Mouse (Mus musculus) urinary bladder, postnatal 4 days (tissue): ENCODE results near the gene Fam196a.

Source experiments
- DNase-seq, 2 experiments: peaks; one replicate each; pipeline ENCODE4 v3.0.0; 2021 to 2022; ENCODE audit warnings: low spot score in 2 of 2

Fam196a gene

GRCm38 (mm10) chr7:134937927-134938609 lies at the start of gene Fam196a:
Fam196a (minus strand) TSS chr7:134938430.
- DNase-seq = peak in 1 of 2 experiments; percentile 26

DNA sequence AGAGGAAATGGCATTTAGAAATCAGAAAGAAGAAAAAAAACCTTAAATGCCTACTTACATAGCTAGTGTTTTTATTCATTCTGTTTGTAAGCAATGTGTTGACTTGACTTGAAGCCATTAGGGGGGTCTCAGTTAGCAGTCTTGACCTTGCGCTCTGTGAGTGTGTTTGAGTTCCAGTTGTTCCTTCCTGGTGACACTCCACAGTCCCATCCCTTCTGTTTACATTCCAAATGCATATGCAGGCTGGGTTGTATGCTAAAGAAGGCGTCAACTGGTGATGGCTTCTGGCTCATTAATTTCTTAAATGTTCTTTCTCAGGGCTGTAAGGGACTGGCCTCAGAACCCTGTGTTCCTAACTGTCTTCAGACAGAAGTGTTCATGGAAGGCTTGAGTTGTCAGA lies 23.4 kb upstream of the Fam196a start:
- no peak for DNase-seq

GRCm38 (mm10) chr7:134960871-134961270 lies 22.6 kb upstream of the Fam196a start:
- DNase-seq = no peak

DNA sequence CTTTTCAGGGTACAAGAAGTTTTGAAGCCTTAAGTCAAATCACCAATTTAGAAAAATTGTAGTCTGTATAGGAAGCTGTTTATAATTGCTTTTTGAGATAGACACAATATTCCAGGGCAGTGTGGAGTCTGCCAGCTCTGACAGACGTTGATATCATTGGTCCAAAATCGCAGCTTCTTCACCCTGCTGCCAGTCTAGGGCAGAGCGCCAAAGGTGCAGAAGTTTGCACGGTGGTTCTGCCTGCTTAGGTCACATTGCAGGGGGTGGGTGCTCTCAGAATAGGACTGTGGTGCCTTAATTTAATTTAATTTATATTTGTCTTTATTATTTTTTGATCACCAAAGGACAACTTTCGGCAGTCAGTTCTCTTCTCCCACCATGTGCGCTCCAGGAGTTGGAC lies 20.9 kb upstream of the Fam196a start:
- no peak for DNase-seq

DNA sequence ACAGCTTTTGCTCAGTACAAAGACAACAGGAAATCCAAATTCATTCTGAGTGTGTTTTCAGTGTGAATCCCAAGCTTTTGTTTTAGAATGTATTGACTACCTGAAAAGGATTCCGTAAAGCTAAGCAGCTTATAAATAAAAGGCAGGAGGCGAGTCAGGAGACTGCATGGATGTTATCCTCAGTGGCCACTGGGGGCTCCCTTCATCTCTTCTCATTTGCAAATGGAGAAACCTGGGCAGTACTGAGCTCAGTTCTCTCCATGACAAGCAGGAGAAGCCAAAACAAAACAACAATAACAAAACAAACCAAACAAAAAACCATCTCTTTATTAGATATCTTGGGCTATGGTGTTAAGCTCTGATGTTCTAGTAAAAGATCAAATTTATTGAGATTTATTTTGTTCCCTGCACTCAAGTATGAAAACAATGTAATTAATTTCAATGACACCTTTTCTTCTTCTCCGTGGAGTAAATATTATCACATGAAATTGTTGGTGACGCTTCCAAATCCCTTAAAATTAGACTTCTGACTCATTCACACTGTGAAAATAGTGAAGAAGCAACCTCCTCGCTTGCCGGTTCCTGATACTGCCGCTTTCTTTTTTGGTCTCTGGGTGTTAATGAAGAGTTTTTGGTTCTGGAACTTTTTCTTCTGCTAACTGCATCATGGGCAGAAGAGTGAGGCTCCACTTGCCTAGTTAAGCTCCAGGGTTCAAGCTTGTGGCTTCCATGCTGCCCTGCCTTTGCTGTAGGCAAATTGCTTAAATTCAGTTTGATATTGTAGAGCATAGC lies 7.9 kb upstream of the Fam196a start:
- DNase-seq = no peak

DNA sequence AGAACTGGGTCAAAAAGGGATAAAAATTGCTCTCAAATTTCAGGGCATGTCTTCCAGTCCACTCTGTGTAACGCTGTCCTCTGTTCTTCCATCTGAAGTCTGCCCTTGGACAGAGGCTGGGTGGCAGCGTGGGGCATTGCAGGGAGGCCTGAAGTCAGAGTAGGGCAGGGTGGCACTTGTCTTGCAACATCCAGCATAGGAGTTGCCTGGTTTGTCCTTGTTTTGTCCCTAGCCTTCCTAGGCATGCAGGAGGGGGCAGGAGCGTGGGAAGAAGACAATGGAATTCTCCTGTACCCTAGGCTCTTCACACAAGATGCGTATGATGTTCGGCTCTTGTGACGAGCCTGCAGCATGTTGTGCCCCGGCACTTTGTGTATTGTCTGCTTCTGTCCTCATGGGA lies 5.5 kb upstream of the Fam196a start:
- no peak for DNase-seq

- no peak for DNase-seq
Observed at GRCm38 (mm10) chr7:134943063-134943462, 4.8 kb upstream of the Fam196a start.

DNA sequence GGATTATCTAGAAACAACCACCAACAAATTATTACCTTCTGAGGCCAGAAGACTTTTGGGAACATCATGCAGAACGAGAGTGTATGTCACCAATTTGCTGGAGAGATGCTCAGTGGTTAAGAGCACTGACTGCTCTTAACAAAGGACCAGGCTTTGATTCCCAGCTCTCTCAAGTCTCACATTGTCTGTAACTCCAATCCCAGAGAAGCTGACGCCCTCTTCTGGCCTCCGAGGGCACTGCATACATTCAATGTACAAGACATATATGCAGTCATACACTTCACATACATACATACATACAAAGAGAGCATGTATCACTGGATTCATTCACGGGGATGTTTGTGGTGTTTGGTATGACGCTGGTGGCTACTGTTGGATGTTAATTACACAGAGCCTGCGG lies 3.7 kb upstream of the Fam196a start:
- DNase-seq = no peak

DNA sequence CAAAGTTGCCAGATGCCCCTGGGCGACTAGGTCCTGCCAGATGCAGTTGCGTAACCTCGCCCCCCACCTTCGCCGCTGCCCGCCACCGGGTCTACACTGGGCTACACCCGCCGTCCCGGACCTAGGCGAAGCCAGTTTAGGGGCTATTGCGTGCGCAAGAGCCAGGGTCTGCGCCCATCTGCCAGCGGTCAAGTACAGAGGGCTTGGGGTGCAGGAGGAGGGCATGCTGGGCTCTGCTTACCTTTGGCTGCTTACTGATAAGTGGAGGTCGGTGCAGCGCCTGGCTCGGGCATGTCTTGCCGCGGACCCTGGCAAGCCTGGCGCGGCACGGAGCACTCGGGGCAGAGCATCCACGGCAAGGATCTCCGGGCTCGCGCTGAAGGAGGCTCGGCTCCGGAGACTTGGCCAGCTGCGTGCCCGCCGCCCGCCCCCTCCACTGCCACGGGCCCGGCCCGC lies 731 bp downstream of the Fam196a start:
- DNase-seq = no peak

DNA sequence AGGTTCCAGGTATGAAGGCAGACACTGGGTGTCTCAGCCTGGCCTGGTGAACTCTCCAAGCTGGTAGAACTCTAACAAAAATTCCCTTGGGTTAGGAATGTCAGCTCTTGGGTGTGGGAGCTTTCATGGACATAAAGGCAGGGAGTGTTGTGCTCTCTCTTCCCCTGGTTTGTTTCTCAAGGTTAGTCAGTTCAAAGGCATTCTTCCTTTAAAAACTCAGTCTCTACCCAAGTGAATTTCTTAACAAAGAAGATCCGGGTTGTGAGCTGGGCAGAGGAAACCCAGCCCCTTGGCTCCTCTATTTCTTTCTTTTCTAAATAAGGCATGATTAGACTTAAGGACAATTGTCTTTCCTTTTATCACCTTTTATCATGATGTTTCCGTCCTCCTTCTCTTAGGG lies 6.3 kb downstream of the Fam196a start:
- no peak for DNase-seq

DNA sequence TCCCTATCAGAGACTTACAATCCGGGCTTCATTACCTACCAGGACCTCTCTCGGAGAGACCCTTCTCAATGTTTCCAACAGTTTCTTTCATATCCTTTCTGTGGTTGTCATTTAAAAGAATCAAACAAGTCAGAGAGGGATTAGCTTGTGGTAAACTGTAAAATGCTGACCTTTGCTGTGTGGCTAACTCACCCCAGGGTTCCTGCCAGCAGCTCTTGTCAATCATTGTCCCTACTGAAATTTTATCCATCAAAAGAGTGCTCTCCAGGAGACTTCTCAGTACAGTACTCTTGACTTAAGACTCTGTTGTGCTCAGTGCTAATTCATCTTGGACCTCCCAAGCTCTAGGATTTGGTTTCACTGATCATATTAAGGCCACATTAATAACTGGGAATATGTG lies 36.2 kb downstream of the Fam196a start:
- DNase-seq = no peak

- no peak for DNase-seq
Observed at GRCm38 (mm10) chr7:134899462-134899861, 38.8 kb downstream of the Fam196a start.

GRCm38 (mm10) chr7:134894604-134895003 lies 43.6 kb downstream of the Fam196a start:
- DNase-seq = no peak

GRCm38 (mm10) chr7:134892972-134893371 lies 45.3 kb downstream of the Fam196a start:
- no peak for DNase-seq

DNA sequence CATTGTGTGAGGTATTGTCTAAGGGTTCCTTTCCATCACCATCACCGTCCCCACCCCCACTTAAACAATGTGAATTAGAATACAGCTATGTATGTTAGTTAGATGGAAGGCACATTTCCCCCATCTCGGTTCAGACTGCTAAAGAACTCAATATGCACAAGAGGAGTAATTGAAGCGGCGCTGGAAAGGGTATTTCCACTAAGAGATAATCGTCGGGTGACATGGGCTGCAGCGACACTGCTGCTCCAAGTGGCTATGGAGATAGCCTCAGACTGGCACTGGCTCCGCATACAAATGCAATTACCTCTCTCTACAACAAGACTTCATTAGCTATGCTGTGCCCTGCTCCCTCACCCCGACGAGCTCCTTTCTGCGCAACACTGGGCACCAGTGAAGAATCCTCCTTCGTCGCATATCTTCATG lies 45.8 kb downstream of the Fam196a start:
- no peak for DNase-seq

GRCm38 (mm10) chr7:134883516-134883915 lies 54.7 kb downstream of the Fam196a start:
- no peak for DNase-seq

DNA sequence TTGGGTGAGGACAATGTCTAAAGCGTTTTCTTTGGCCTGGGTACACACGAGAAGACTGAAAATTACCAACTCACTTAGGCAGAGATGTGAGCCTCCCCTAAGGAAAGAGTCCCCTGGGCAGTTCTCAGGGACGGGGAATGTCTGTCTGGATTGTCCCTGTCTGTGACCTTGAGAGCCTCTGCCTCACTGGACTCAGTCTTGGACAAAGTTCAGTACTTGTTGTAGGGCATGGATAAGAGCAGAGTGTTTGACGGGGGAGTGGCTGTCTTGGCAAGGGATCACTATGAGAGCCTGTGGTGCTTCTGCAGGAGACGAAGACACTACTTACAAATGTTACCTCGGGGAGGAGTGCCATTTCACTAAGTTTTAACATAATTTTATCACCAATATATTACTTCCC lies 57.8 kb downstream of the Fam196a start:
- DNase-seq = no peak

GRCm38 (mm10) chr7:134878985-134879384 lies 59.2 kb downstream of the Fam196a start:
- DNase-seq = no peak

GRCm38 (mm10) chr7:134872981-134873380 lies 65.2 kb downstream of the Fam196a start:
- no peak for DNase-seq

GRCm38 (mm10) chr7:134872511-134872910 lies 65.7 kb downstream of the Fam196a start:
- no peak for DNase-seq

DNA sequence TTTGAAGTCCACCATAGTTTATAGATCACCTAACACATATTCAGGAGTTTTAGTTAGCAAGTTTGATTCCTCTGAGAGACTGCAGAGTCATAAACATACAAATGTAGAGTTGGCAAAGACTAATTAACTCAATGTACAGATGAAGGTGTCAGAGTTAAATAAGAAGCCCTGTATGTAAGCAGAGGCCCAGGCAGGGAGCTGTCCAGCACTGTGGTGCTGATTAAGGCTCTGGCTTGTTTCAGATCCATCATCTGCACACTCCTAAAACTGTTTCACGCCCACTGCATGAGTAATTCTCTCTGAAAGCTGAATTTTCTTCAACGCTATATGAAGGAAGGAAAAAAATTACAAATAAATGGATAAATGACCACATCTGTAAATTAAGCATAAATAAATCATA lies 74.1 kb downstream of the Fam196a start:
- peak; percentile 23 to 65 for DNase-seq

DNA sequence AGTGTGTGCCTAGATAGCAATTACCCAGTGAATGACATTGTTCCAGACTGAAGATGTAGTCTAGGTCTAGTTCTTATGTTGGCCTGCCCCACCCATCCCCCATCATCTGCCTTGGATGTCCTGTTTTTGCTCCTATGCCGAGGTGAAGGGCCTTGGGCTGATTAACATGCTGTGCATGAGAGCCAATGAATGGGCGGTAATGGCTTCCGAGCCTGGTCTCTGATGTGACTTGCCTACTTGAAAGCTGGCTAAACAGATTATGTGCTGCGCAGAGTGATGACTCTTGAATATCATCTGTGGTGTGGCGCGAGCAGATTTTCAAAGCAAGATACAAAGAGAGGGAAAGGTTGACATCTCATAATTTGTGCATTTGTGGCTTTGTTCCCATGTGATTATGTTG lies 76.2 kb downstream of the Fam196a start:
- DNase-seq = no peak

- no peak for DNase-seq
Observed at GRCm38 (mm10) chr7:134842751-134843150, 95.5 kb downstream of the Fam196a start.
